Mouse (Mus musculus): ENCODE results near the gene Gm10354. TPM values are rescaled to one million over a fixed set of nuclear protein-coding genes. Genes with fewer than 3 reads are reported as not detected.
A peak's percentile ranks its signal among the peaks of the same experiment; 100 is the strongest.
"Not testable (repeated sequence)": the region's sequence is repeated elsewhere in the genome, so short reads cannot be mapped to it uniquely, and the experiment has no call there.

Gene Gm10354
- not detected in 2 replicates for polyA plus RNA-seq (2014; fragmentation: Nextera tagmentation; extraction: Ambion mirVana)

GRCm38 (mm10) chr5:14978835-14979234 lies at the start of gene Gm10354:
Gene Gm10354 (minus strand): TSS chr5:14978935.
- not testable (repeated sequence) for H3K27ac ChIP-seq (ENCODE audit: low read length); H3K9me3 ChIP-seq (ENCODE audit: control insufficient read depth, low read depth, low read length); H3K4me3 ChIP-seq (ENCODE audit: low read depth, low read length); H3K9ac ChIP-seq (replicated peaks; ENCODE audit: low read depth, low read length); ATAC-seq (ENCODE audit: insufficient number of reproducible peaks, insufficient read depth, low FRiP score, low read depth); H3K4me2 ChIP-seq (replicated peaks; ENCODE audit: low read depth, low read length); H3K27me3 ChIP-seq (ENCODE audit: control insufficient read depth, insufficient read depth, low read length); H3K4me1 ChIP-seq (ENCODE audit: control insufficient read depth, insufficient read depth, low read length); H3K36me3 ChIP-seq (ENCODE audit: control insufficient read depth, insufficient read depth, low read length)
- WGBS = no CpG with 5 or more reads among the region's 1 CpGs

- H3K9me3 ChIP-seq (ENCODE audit: control insufficient read depth, low read depth, low read length); H3K36me3 ChIP-seq (ENCODE audit: control insufficient read depth, insufficient read depth, low read length); H3K4me2 ChIP-seq (replicated peaks; ENCODE audit: low read depth, low read length); ATAC-seq (ENCODE audit: insufficient number of reproducible peaks, insufficient read depth, low FRiP score, low read depth); H3K4me3 ChIP-seq (ENCODE audit: low read depth, low read length); H3K4me1 ChIP-seq (ENCODE audit: control insufficient read depth, insufficient read depth, low read length); H3K27me3 ChIP-seq (ENCODE audit: control insufficient read depth, insufficient read depth, low read length); H3K27ac ChIP-seq (ENCODE audit: low read length); H3K9ac ChIP-seq (replicated peaks; ENCODE audit: low read depth, low read length): not testable (repeated sequence)
- WGBS = 89% methylated on average over 1 of the region's 1 CpGs
Measured at GRCm38 (mm10) chr5:15024316-15024715, 45.6 kb upstream of the Gm10354 start.

GRCm38 (mm10) chr5:15020067-15020466 lies 41.3 kb upstream of the Gm10354 start:
- H3K27me3 ChIP-seq (ENCODE audit: control insufficient read depth, insufficient read depth, low read length); H3K9me3 ChIP-seq (ENCODE audit: control insufficient read depth, low read depth, low read length); H3K4me2 ChIP-seq (replicated peaks; ENCODE audit: low read depth, low read length); H3K36me3 ChIP-seq (ENCODE audit: control insufficient read depth, insufficient read depth, low read length); H3K9ac ChIP-seq (replicated peaks; ENCODE audit: low read depth, low read length); H3K27ac ChIP-seq (ENCODE audit: low read length); H3K4me1 ChIP-seq (ENCODE audit: control insufficient read depth, insufficient read depth, low read length); H3K4me3 ChIP-seq (ENCODE audit: low read depth, low read length): not testable (repeated sequence)
- ATAC-seq (ENCODE audit: insufficient number of reproducible peaks, insufficient read depth, low FRiP score, low read depth) = 0 out of 2 replicates have a peak, but pooled peaks have one; percentile 46
- whole genome bisulfite sequencing = 65% methylated on average over 2 of the region's 2 CpGs

GRCm38 (mm10) chr5:15010639-15011582 lies 32.2 kb upstream of the Gm10354 start:
- not testable (repeated sequence) for ATAC-seq (ENCODE audit: insufficient number of reproducible peaks, insufficient read depth, low FRiP score, low read depth); H3K27ac ChIP-seq (ENCODE audit: low read length)
- 85% methylated on average over 11 of the region's 11 CpGs for WGBS

GRCm38 (mm10) chr5:15006907-15007306 lies 28.2 kb upstream of the Gm10354 start:
- not testable (repeated sequence) for H3K27ac ChIP-seq (ENCODE audit: low read length); H3K4me3 ChIP-seq (ENCODE audit: low read depth, low read length); H3K36me3 ChIP-seq (ENCODE audit: control insufficient read depth, insufficient read depth, low read length); H3K4me1 ChIP-seq (ENCODE audit: control insufficient read depth, insufficient read depth, low read length); H3K9ac ChIP-seq (replicated peaks; ENCODE audit: low read depth, low read length); ATAC-seq (ENCODE audit: insufficient number of reproducible peaks, insufficient read depth, low FRiP score, low read depth); H3K4me2 ChIP-seq (replicated peaks; ENCODE audit: low read depth, low read length); H3K27me3 ChIP-seq (ENCODE audit: control insufficient read depth, insufficient read depth, low read length)
- H3K9me3 ChIP-seq (ENCODE audit: control insufficient read depth, low read depth, low read length) = peaks cover 14% of the 10 kb centered on the region; the same call in 1 of the 2 replicates
- WGBS = 65% methylated on average over 3 of the region's 3 CpGs

More at GRCm38 (mm10) chr5:15010639-15011582, 32.2 kb upstream of the Gm10354 start:
- not testable (repeated sequence) for H3K9me3 ChIP-seq (ENCODE audit: control insufficient read depth, low read depth, low read length); H3K4me1 ChIP-seq (ENCODE audit: control insufficient read depth, insufficient read depth, low read length); H3K4me3 ChIP-seq (ENCODE audit: low read depth, low read length); H3K9ac ChIP-seq (replicated peaks; ENCODE audit: low read depth, low read length); H3K36me3 ChIP-seq (ENCODE audit: control insufficient read depth, insufficient read depth, low read length); H3K27me3 ChIP-seq (ENCODE audit: control insufficient read depth, insufficient read depth, low read length); H3K4me2 ChIP-seq (replicated peaks; ENCODE audit: low read depth, low read length)

GRCm38 (mm10) chr5:15006288-15006687 lies 27.6 kb upstream of the Gm10354 start:
- not testable (repeated sequence) for ATAC-seq (ENCODE audit: insufficient number of reproducible peaks, insufficient read depth, low FRiP score, low read depth)
- WGBS = 63% methylated on average over 3 of the region's 3 CpGs

GRCm38 (mm10) chr5:15005584-15005983 lies 26.8 kb upstream of the Gm10354 start:
- not testable (repeated sequence) for H3K36me3 ChIP-seq (ENCODE audit: control insufficient read depth, insufficient read depth, low read length); H3K4me1 ChIP-seq (ENCODE audit: control insufficient read depth, insufficient read depth, low read length); H3K9ac ChIP-seq (replicated peaks; ENCODE audit: low read depth, low read length); H3K27me3 ChIP-seq (ENCODE audit: control insufficient read depth, insufficient read depth, low read length); H3K4me2 ChIP-seq (replicated peaks; ENCODE audit: low read depth, low read length); H3K27ac ChIP-seq (ENCODE audit: low read length); H3K4me3 ChIP-seq (ENCODE audit: low read depth, low read length)
- 66% methylated on average over 2 of the region's 4 CpGs for WGBS
- H3K9me3 ChIP-seq (ENCODE audit: control insufficient read depth, low read depth, low read length) = peaks cover 12% of the 10 kb centered on the region; the same call in 1 of the 2 replicates
- 0 out of 2 replicates have a peak, but pooled peaks have one; percentile 30 for ATAC-seq (ENCODE audit: insufficient number of reproducible peaks, insufficient read depth, low FRiP score, low read depth)

More at GRCm38 (mm10) chr5:15006288-15006687, 27.6 kb upstream of the Gm10354 start:
- not testable (repeated sequence) for H3K27me3 ChIP-seq (ENCODE audit: control insufficient read depth, insufficient read depth, low read length); H3K4me2 ChIP-seq (replicated peaks; ENCODE audit: low read depth, low read length); H3K36me3 ChIP-seq (ENCODE audit: control insufficient read depth, insufficient read depth, low read length); H3K9ac ChIP-seq (replicated peaks; ENCODE audit: low read depth, low read length); H3K27ac ChIP-seq (ENCODE audit: low read length); H3K4me1 ChIP-seq (ENCODE audit: control insufficient read depth, insufficient read depth, low read length); H3K4me3 ChIP-seq (ENCODE audit: low read depth, low read length)
- peaks cover 14% of the 10 kb centered on the region; the same call in 1 of the 2 replicates for H3K9me3 ChIP-seq (ENCODE audit: control insufficient read depth, low read depth, low read length)

GRCm38 (mm10) chr5:15004569-15005562 lies 26.1 kb upstream of the Gm10354 start:
- not testable (repeated sequence) for H3K4me2 ChIP-seq (replicated peaks; ENCODE audit: low read depth, low read length); H3K4me3 ChIP-seq (ENCODE audit: low read depth, low read length); H3K4me1 ChIP-seq (ENCODE audit: control insufficient read depth, insufficient read depth, low read length); H3K27me3 ChIP-seq (ENCODE audit: control insufficient read depth, insufficient read depth, low read length); H3K9ac ChIP-seq (replicated peaks; ENCODE audit: low read depth, low read length); H3K27ac ChIP-seq (ENCODE audit: low read length); H3K36me3 ChIP-seq (ENCODE audit: control insufficient read depth, insufficient read depth, low read length)
- peak; percentile 85 for ATAC-seq (ENCODE audit: insufficient number of reproducible peaks, insufficient read depth, low FRiP score, low read depth)
- H3K9me3 ChIP-seq (ENCODE audit: control insufficient read depth, low read depth, low read length) = peaks cover 12% of the 10 kb centered on the region; the same call in 1 of the 2 replicates
- 73% methylated on average over 5 of the region's 5 CpGs for WGBS
